Mouse (Mus musculus) cerebellum, adult 9-11 months (tissue): Measurements from ENCODE around the gene Slc25a24.

ENCODE experiments used
- DNase-seq: peaks from one replicate; pipeline ENCODE4 v3.0.0; 2022

Gene Slc25a24

DNA sequence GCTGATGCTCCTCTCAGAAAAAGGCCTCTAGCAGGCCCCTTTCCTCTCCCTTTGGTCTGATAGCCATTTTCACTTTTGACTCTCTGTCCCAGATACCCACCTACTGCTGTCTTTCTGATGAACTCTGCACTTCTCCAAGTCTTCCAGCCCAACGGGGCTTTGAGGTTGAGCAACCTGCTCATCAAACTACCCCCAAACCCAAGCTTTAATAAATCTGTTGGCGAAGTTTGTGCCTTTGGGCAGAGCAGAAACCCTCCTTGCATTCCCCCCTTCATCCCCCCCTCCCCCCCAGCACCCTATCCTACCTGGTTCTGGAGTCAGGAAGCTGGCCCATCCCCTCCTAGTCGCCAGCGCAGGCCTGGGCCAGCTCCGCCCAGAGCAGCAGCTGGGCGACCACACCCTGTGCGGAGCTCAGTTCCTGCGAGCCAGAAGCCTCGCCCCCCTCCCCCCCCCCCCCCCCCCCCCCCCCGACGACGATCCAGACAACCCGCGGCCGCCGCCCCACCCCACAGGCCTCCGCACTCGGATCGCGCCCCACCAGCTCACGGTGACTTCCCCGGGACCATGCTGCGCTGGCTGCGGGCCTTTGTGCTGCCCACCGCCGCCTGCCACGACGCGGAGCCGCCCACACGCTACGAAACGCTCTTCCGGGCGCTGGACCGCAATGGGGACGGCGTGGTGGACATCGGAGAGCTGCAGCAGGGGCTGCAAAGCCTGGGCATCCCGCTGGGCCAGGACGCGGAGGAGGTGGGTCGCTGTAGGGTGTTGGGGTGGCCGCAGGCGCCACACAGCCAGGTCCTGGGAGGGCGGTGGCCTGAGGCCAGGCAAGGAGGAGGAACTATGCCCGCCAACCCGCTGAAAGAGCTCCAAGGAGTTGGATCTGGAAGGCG is at the start of gene Slc25a24:
TSS of gene Slc25a24 (plus strand) at position 509 of the 890 bp plus-strand sequence.
- DNase-seq: peak; percentile 5

DNA sequence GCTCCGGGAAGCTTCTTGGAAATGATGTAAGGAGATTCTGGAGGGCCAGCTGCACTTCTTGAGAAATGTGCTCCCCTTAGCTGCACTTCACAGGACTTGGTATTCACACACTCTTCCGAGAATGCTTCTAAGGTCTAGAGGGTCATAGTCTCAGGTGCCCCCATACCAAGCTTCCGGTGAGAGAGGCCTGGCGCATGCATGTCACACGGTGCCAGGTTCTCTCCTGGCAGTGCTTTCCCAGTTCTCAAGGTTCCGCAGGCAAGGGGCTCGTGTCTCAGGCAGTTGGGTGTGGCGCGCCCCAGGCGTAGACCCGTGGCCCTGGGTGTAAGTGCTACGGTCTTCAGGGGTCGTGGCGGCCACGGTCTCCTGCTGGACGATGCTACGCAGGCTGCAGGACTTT is 42.8 kb upstream of the Slc25a24 start, which contains the start of gene Slc25a54:
TSS of gene Slc25a54 (plus strand) at position 301 of the 400 bp plus-strand sequence.
- DNase-seq: no peak

GRCm38 (mm10) chr3:109084418-109084817 is 38.5 kb upstream of the Slc25a24 start:
- no peak for DNase-seq

- no peak for DNase-seq
Measured at GRCm38 (mm10) chr3:109088460-109088859, 34.5 kb upstream of the Slc25a24 start.

- no peak for DNase-seq
Measured at GRCm38 (mm10) chr3:109104702-109105101, 18.2 kb upstream of the Slc25a24 start.

DNA sequence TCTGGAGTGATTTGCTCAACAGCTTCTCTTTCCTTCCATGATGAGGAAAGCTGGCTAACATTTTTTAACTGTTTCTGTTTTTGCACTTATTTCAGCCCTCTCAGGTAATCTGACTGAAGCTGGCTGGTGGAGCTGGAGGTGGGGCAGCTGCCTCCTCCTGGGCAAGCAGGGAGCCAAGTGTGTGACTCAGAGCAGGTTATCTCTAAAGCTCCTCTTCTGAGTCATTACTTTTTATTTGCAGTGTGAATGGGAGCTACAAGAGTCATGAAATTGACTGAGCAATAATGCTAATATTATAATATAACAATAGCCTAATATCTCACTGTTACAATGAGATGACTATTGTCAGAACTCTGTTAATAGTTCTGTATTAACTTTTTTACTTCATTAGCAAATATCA is 5.8 kb upstream of the Slc25a24 start:
- DNase-seq: no peak

DNA sequence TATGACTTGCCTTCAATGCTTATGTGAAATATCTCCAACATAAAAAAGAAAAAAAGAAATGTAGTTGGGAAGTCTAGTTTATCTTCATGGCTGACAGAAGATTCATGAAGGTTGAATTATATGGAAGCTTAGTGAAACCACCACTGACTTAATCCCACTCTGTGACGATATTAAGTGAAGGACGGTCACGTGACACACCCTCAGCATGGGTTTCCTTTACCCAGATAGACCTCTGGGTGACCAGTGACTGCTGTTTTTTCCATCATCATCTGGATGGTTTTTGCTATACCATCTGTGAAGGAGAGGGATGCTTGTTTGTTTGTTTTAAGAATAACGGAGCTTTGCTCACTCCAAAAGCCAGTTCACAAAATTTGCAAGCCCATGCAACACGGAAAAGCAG is 3.4 kb upstream of the Slc25a24 start:
- no peak for DNase-seq

- DNase-seq: no peak
Measured at GRCm38 (mm10) chr3:109119973-109120372, 3.0 kb upstream of the Slc25a24 start.

DNA sequence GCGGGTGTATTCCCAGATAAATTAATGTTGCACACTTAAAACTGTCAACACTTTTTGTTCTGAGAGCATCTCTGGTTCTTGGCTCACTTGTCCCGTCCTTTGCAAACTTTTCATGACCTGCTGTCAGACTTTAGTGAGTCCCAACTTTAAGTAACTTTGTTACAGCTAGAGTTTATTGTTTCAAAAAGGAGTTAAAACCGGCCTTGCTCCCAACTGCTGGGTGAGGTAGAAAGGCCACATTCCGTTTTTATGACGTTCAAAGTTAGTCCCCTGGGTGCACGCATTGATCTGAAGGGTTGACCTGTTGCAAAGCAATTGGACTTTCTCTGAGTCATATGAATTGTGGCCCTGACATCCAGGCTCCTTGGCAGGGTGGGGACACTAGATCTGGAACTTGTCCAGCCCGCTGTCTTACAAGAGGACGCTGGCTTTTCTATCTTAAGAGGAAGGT is 607 bp downstream of the Slc25a24 start:
- DNase-seq: no peak

DNA sequence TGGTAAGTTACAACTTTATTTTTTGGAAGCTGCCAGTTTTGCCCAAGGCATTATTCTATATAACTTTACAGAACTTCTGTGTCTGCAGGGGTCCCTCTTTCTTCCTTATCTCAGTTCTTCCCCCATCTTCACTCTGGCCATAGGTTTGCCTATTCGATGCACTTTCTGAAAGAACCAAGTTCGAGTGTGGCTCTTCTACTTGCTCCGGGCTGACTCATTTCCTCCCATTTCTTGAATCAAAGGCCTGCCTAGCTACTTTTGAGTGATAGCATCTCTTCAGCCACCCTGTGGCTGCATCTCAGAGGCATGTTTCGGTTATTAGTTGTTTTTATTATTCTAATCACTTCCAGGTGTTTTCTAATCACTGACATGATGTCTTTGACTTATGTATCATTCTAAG is 1.1 kb downstream of the Slc25a24 start:
- DNase-seq: no peak

DNA sequence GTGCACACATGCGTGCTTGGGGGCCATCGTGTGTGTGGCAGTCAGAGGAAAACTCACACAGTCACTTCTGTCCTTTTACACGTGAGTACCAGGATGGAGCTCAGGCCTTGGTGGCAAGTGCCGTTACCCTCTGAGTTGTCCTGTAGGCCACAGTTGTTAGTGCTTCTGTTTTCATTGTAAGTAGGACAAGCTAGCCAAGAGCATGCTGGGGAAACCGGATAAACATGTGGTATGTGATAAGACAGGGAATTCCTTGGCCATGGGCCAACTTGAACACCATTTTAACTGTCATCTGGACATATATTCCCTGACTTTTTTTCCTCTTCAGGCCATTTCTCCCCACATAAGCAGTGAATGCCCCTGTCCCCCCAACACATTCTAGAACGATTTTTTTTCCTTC is 2.6 kb downstream of the Slc25a24 start:
- no peak for DNase-seq

GRCm38 (mm10) chr3:109129768-109130167 is 6.8 kb downstream of the Slc25a24 start:
- DNase-seq: no peak

GRCm38 (mm10) chr3:109132966-109133365 is 10.0 kb downstream of the Slc25a24 start:
- no peak for DNase-seq

DNA sequence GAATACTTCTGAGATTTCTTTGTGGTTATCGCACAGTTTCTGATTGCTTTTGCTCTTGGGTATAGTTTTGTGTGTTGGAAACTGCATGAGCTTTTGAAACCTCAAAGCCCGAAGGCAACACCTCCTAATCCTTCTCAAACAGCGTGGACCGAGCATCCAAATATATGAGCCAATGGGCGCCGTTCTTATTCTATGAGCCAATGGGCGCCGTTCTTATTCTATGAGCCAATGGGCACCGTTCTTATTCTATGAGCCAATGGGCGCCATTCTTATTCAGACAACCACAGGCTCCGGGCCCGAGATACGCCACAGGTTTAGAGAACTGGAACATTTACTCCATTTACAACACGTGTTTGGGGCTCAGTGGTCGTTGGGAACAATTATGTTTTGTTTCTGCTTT is 11.1 kb downstream of the Slc25a24 start:
- no peak for DNase-seq

DNA sequence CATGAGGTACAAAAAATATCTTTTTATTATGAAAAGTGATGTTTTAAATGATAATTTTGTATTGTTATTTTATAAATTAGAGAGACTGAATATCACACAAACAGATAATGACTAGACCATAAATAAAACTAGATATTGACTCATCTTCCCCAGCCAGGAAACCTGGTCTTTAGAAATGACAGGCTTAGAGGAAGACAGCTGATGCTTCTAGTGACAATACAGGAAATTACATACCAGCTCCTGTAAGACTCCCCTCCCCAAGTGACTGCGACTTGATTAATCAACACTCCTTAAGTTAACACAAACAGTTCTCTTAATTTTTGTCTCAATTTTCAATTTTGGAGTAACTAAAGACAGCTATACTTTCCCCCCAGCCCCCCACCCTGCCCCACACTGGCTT is 12.4 kb downstream of the Slc25a24 start:
- no peak for DNase-seq

- DNase-seq: no peak
Measured at GRCm38 (mm10) chr3:109152561-109152960, 29.6 kb downstream of the Slc25a24 start.

GRCm38 (mm10) chr3:109153410-109153809 is 30.5 kb downstream of the Slc25a24 start:
- no peak for DNase-seq

DNA sequence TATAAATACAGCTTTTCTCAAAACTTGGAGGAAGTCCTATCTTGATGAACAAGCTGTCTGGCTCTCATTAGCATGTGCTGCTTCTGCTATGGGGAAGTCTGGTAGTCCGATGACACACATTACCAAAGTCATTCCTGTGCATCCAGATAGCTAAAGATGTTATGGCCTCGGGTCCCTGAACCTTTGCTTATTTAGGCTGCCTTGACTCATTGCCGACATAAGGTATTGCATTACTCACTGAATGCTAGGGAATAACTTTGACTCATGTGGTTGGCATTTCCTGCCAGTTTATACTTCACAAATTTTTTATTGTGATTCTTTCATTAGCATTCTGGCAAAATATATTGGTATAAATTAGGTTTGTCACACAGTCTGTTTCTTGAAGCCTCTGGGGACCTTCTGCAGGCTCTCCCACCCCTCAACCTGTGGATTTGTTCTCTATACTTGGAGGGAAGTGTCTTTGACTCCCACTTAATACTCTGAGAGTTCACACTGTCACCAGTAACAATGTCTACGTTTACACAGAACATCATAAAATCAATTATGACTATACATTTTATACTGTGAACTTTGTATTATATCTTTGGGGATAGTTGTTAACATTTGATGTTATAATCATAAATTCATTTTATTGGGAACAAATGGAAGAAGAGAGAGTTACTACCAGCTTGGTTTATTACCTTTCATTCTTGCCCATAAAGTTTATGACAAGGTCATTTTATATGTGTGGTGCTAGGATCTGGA is 33.1 kb downstream of the Slc25a24 start:
- no peak for DNase-seq

DNA sequence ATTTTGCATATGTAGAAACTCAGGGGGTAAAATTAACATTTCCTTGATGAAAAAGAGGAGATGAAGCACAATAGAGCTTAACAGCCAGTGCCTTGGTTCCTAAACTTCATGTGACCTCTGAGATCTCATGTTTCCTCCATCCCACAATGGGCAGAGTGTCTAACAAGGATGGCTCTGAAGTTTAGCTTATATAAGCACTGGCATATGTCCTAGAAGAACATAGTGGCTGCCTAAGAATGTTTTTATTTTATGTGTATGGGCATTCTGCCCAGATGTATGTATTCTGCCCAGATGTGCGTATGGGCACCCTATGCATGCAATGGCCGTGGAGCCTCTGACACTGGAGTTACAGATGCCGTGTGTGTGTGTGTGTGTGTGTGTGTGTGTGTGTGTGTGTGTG is 34.5 kb downstream of the Slc25a24 start:
- DNase-seq: no peak

DNA sequence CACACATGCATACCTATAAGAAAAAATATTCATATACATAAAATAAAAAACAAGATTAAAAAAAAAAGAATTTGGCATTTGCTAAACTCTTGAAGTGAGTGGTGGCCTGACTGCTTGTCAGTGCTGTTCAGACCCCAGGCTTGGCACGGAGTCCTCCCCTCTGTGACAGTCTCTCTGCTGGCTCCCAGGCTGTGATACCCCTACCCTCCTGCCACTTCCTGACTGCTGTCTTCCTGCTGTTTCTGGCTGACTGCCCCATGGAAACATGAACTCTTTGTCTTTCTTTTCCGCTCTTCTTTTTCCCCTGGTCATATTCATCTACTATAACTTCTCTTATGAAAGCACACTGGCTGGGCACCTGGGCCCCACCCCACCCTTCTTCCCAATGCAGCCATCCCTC is 41.1 kb downstream of the Slc25a24 start:
- no peak for DNase-seq

- DNase-seq: no peak
Measured at GRCm38 (mm10) chr3:109164644-109165043, 41.7 kb downstream of the Slc25a24 start.

GRCm38 (mm10) chr3:109165214-109165829 is 42.4 kb downstream of the Slc25a24 start:
- DNase-seq: no peak

DNA sequence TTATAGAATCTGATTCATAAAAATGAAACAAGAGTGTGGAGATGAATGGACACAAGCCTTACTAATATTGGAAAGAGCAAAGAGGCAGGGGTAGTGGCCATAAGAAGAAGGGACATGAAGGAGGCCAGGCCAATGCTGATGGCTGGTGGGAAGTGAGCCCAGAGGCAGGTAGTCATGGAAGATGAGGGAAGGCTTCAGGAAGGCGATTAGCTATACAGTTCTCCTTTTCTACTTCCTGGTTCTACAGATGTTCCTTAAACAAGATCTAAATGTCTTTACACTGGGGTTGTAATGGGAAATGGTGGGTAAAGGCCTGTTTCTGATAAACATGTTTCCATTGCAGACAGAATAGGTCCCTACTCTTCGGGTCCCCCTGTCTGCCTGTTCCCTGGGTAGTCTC is 46.2 kb downstream of the Slc25a24 start:
- no peak for DNase-seq
